Mouse (Mus musculus) cerebellum, adult 2 months (tissue): Measurements from ENCODE around the gene Vangl1. TPM values are rescaled to one million over a fixed set of nuclear protein-coding genes. Genes with fewer than 3 reads are reported as not detected.

Source experiments
- DNase-seq, 2 experiments: peaks; one replicate each; pipeline ENCODE4 v3.0.0; 2021
- H3K27ac ChIP-seq: fragments of 200-500 bp; 2 replicates; pipeline ENCODE4 v1.5.1; 2012; ENCODE audit warnings: low read length, control low read depth, inconsistent platforms; ENCODE audit not compliant: insufficient read depth
- H3K27me3 ChIP-seq: fragments of 200-500 bp; 2 replicates; pipeline ENCODE4 v1.6.1; 2012; ENCODE audit warnings: inconsistent platforms, mild to moderate bottlenecking, low read length, moderate library complexity; ENCODE audit not compliant: control insufficient read depth, insufficient read depth
- H3K4me1 ChIP-seq: fragments of 200-500 bp; 2 replicates; pipeline ENCODE4 v1.6.1; 2011; ENCODE audit warnings: low read length; ENCODE audit not compliant: control insufficient read depth, insufficient read depth
- H3K4me3 ChIP-seq: fragments of 200-500 bp; replicated peaks from 2 replicates; pipeline ENCODE3; 2011; ENCODE audit warnings: mild to moderate bottlenecking, low read depth, low read length, control low read depth; ENCODE audit not compliant: insufficient read depth
- CTCF ChIP-seq: fragments of 200-500 bp; IDR thresholded peaks from 2 replicates; pipeline ENCODE4 v1.5.1; 2011; ENCODE audit warnings: low read depth, mild to moderate bottlenecking, control low read depth, low read length, moderate library complexity, borderline replicate concordance; ENCODE audit not compliant: insufficient read depth
- POLR2A ChIP-seq: fragments of 200-500 bp; IDR thresholded peaks from 2 replicates; pipeline ENCODE4 v1.6.1; 2011; ENCODE audit warnings: low read length, control low read depth, borderline replicate concordance; ENCODE audit not compliant: insufficient read depth
- WGBS: fragments of 180-500 bp; shearing (Covaris S2); methylation state at CpG from one replicate; pipeline ENCODE4 v1.1.7; 2018; 5-methylcytosine and 5-hydroxymethylcytosine counted together
- polyA plus RNA-seq: library from polyadenylated mRNA; depleted of rRNA; stranded (reverse); fragments of >200 nt; gene quantifications from 2 replicates; pipeline ENCODE4 v1.2.3, GENCODE M21; 2012

The Vangl1 gene
- polyA plus RNA-seq, 1 experiment, result 6.8 TPM

DNA sequence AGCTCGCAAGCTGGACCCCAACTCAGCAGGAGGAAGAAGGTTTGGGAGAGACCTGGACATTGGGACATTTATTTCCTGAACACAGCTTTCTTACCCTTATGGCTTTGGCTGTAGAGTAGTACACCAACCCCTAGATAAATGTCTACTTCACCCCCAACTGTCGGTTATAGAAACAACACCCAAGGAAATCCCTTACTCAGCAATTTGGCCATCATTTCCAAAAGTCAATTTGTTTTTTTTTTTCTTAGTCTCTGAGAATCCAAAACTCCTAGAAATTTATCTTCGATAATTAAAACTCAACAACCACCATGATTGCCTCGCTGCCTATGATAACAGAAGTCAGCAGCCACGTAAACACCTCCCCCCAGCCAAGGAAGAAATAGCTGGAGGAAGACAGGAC is 7.3 kb downstream of the Vangl1 start:
- 93% methylated on average over 5 of the region's 5 CpGs for WGBS
- Histone ChIP-seq H3K27me3 (no peaks in the 10 kb centered on the region), H3K4me1 (no peaks in the 10 kb centered on the region), H3K4me3 (no peak overlapping the region), H3K27ac (no peak overlapping the region)
- no peak for DNase-seq
- TF ChIP-seq CTCF (no peak), POLR2A (no peak)

DNA sequence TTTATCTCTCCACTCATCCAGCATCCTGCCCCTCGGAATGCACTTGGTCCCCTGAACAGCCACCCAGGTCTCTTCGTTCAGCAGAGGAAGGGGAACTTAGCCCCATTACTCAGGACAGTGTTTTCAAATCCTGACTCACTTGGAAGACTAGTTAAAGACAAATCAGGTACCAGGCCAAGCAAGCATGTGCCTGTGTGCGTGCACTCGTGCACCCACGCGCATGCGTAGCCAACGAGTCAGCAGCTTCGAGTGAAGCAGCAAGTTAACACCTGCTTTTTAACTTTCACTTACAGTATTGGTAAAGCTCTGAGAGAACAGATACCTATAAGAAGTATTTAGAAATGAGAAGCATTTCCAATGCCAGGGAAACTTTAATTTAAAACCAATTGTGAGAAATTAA is 8.3 kb downstream of the Vangl1 start:
- no peak overlapping the region for H3K4me3 ChIP-seq
- TF ChIP-seq CTCF (no peak), POLR2A (no peak)
- no peak for DNase-seq
- no peaks in the 10 kb centered on the region for H3K27me3 ChIP-seq
- no peak overlapping the region for H3K27ac ChIP-seq
- 88% methylated on average over 9 of the region's 9 CpGs for WGBS
- H3K4me1 ChIP-seq, result no peaks in the 10 kb centered on the region

DNA sequence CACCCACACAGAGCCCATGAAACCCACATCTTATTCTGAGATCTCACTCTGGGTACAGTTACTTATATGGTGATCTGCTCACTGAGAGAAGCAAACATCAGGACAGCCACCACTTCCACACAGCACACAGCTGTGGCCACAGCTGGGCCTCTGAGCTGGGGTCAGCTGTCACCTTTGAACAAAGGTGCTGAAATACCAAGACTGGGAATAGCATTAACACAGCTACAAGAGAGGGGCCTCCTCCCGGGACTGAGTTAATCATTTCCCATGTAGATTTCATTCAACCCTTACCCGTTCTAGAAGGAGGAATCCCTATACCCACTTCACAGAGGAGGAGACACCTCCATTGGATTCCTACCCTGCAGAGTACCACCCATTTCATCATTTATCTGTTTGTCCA is 8.7 kb downstream of the Vangl1 start:
- 83% methylated on average over 2 of the region's 2 CpGs for WGBS
- TF ChIP-seq POLR2A (no peak), CTCF (no peak)
- no peaks in the 10 kb centered on the region for H3K4me1 ChIP-seq
- no peak for DNase-seq
- no peak overlapping the region for H3K4me3 ChIP-seq
- no peak overlapping the region for H3K27ac ChIP-seq
- H3K27me3 ChIP-seq, result no peaks in the 10 kb centered on the region

DNA sequence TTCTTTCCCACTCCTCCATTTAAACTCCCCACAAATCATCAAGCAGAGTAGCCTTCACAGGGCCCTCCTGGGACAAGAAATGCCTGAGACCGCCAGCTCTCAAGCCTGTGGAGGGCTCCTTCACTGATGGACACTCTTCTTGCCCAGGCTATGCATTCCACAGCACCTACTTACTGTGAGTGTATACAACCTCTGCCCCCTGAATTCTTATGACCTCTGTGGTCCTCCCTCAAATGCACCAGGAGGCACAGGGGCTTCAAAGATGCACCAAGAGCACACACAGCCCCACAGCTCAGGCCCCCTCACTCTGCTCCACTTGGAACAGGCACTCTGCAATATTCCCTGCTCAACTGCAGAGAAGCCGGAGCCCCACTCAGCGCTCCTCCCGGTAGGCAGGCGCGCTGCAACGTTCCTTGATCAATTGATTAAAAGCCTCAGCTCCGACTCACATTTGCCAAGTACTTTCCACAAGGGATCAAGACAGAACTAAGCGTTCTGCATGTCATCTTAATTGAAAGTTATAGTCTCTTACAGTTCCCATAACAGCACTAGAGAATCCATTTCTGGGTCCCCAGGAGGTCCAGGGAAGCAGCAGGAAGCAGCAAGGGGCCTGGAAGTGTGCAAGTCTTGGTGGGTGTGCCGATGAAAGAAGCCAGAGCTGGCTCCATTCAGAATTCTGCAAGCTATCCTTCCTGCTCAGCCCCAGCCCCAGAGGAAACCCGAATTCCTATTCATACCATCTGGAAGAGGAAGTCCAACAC is 10.0 kb downstream of the Vangl1 start:
- DNase-seq, result no peak
- TF ChIP-seq CTCF, result no peak
- no peak for TF ChIP-seq POLR2A
- Histone ChIP-seq H3K27ac (no peak overlapping the region), H3K4me3 (no peak overlapping the region), H3K27me3 (no peaks in the 10 kb centered on the region), H3K4me1 (no peaks in the 10 kb centered on the region)
- 23% methylated on average over 11 of the region's 11 CpGs for WGBS

DNA sequence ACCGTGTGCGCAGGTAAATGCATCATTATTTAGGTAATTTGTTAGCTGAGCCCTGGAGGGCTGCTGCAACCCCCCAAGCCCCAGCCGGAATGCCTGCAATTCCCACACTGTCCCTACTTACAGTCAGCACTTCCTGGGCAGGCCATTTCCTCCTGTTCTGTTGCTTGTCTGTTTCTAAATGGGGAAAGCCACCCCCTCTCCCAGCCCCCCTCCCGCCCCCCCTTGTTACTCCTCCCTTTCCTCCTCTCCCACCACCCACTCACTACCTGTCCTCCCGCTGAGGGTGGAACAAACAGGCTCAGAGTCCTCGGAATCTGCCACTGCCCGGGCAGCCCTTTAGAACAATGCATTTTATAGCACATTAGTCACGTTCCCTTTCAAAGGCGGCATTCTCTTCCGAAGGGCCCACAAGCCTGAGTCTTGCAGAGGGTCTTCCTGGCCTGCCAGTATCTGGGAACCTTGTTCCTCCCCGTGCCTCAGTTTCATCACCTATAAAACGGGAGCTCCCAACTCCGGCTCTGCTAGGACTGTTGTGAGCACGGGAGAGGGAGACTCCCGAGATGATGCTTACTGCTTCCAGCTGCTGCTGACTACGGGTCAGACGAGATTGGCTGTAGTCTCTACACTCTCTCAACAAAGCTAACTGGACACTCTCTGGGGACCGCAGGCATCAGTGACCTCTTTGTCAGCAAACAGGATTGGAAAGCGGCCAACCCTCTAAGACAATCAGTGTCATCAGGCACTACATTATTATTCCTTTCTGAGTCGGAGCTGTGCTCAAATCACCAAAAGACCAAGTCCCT is 10.8 kb downstream of the Vangl1 start:
- no peak for TF ChIP-seq CTCF
- no peak for TF ChIP-seq POLR2A
- Histone ChIP-seq H3K4me3 (no peak overlapping the region), H3K27me3 (no peaks in the 10 kb centered on the region), H3K4me1 (no peaks in the 10 kb centered on the region), H3K27ac (no peak overlapping the region)
- 44% methylated on average over 20 of the region's 20 CpGs for WGBS
- DNase-seq, result peak in 1 of 2 experiments; percentile 21

- no peak for DNase-seq
- 60% methylated on average over 2 of the region's 2 CpGs for WGBS
- Histone ChIP-seq H3K4me1 (no peaks in the 10 kb centered on the region), H3K4me3 (no peak overlapping the region), H3K27me3 (no peaks in the 10 kb centered on the region), H3K27ac (no peak overlapping the region)
- no peak for TF ChIP-seq CTCF
- TF ChIP-seq POLR2A, result no peak
Observed at GRCm38 (mm10) chr3:102192621-102193020, 11.9 kb downstream of the Vangl1 start.

DNA sequence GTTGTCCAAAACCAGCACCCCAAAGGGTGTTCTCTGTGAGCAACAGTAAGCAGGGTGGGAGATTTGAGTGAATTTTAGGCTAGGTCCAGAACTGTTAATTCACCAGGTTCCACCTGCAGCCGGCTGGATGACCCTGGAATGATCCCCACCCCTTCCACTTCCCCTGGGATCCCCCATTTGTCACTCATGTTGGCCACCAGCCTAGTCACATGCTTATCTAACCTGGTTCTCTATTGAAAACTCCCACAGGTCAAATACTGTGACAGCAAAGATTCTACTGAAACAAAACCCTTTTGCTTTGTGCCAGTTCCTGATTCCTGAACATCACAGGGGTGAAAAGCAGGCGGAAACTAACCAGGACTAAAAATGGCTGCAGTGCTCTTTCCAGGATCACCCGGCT is 12.9 kb downstream of the Vangl1 start:
- TF ChIP-seq POLR2A, result no peak
- TF ChIP-seq CTCF, result no peak
- H3K4me1 ChIP-seq, result no peaks in the 10 kb centered on the region
- WGBS, result 84% methylated on average over 3 of the region's 3 CpGs

GRCm38 (mm10) chr3:102190642-102191041 is 13.9 kb downstream of the Vangl1 start:
- no peaks in the 10 kb centered on the region for H3K4me1 ChIP-seq
- H3K27me3 ChIP-seq, result no peaks in the 10 kb centered on the region
- DNase-seq, result no peak
- no peak overlapping the region for H3K27ac ChIP-seq
- H3K4me3 ChIP-seq, result no peak overlapping the region
- TF ChIP-seq CTCF, result no peak
- TF ChIP-seq POLR2A, result no peak

More for the DNA sequence above, 12.9 kb downstream of the Vangl1 start:
- no peak for DNase-seq
- Histone ChIP-seq H3K4me3 (no peak overlapping the region), H3K27ac (no peak overlapping the region), H3K27me3 (no peaks in the 10 kb centered on the region)
